Mouse (Mus musculus) small intestine, adult 2 months (tissue): ENCODE data around the gene Pknox2.

Experiments used
- CTCF ChIP-seq: fragments of 200-500 bp; IDR thresholded peaks from 2 replicates; pipeline ENCODE4 v1.5.1; 2012; ENCODE audit warnings: low read depth, mild to moderate bottlenecking, control low read depth, inconsistent platforms, low read length, moderate library complexity, mixed read lengths; ENCODE audit not compliant: insufficient replicate concordance, insufficient read length; ENCODE audit errors: extremely low read depth
- POLR2A ChIP-seq: fragments of 200-500 bp; IDR thresholded peaks from 2 replicates; pipeline ENCODE4 v1.6.1; 2012; ENCODE audit warnings: low read depth, mild to moderate bottlenecking, control low read depth, inconsistent platforms, low read length, moderate library complexity

- TF ChIP-seq POLR2A (no peak), CTCF (no peak)
Observed at GRCm38 (mm10) chr9:36868662-36869061, 278.5 kb downstream of the Pknox2 start.
